Mouse (Mus musculus): ENCODE results near the gene BB287469.
"Not testable (repeated sequence)": the region's sequence is repeated elsewhere in the genome, so short reads cannot be mapped to it uniquely, and the experiment has no call there.

BB287469 gene

GRCm38 (mm10) chr12:87816277-87816676 is at the start of gene BB287469:
BB287469 (plus strand) TSS chr12:87816577.
- not testable (repeated sequence) for DNase-seq (ENCODE audit: low spot score in 2 of 2)

GRCm38 (mm10) chr12:87775655-87776054 is 40.7 kb upstream of the BB287469 start, which contains the start of gene Gm21319:
Gm21319 (minus strand) TSS chr12:87775755.
- not testable (repeated sequence) for DNase-seq (ENCODE audit: low spot score in 2 of 2)

- not testable (repeated sequence) for DNase-seq (ENCODE audit: low spot score in 2 of 2)
Measured at GRCm38 (mm10) chr12:87795212-87795611, 21.2 kb upstream of the BB287469 start, which contains the start of gene Gm21936. Gm21936 (plus strand) TSS chr12:87795512.

- not testable (repeated sequence) for DNase-seq (ENCODE audit: low spot score in 2 of 2)
Measured at GRCm38 (mm10) chr12:87797971-87798370, 18.4 kb upstream of the BB287469 start.

GRCm38 (mm10) chr12:87842239-87842638 is 25.9 kb downstream of the BB287469 start, which contains the start of gene Gm2001:
Gm2001 (minus strand) TSS chr12:87842339.
- not testable (repeated sequence) for DNase-seq (ENCODE audit: low spot score in 2 of 2)

GRCm38 (mm10) chr12:87850657-87851056 is 34.3 kb downstream of the BB287469 start:
- not testable (repeated sequence) for DNase-seq (ENCODE audit: low spot score in 2 of 2)

GRCm38 (mm10) chr12:87856067-87856466 is 39.7 kb downstream of the BB287469 start:
- not testable (repeated sequence) for DNase-seq (ENCODE audit: low spot score in 2 of 2)

- DNase-seq (ENCODE audit: low spot score in 2 of 2) = not testable (repeated sequence)
Measured at GRCm38 (mm10) chr12:87861740-87862692, 45.6 kb downstream of the BB287469 start.

- not testable (repeated sequence) for DNase-seq (ENCODE audit: low spot score in 2 of 2)
Measured at GRCm38 (mm10) chr12:87863638-87864037, 47.3 kb downstream of the BB287469 start.

GRCm38 (mm10) chr12:87864048-87864447 is 47.7 kb downstream of the BB287469 start:
- not testable (repeated sequence) for DNase-seq (ENCODE audit: low spot score in 2 of 2)

All from urinary bladder, adult 18-20 months (tissue).